23 mouse cellular contexts compared by ENCODE assay signal in the genomic region with DNA sequence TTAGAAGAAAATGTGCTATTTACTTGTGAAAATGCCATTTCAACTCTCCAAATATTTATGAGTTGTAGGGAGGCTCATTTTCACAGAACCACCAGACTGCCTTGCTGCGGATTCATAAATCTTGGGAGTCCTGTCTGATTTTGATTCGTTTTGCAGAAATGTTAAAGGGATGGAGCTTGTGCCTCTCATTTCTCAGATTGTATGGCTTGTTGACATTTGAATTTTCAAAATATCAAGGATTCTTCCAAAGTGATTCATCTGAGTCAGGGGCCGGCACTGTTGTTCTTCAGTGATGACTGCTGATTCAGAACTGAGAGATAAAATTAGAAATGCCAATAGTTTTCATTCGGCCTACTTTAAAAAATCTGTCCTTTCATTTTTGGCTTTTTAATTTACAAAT. TPM values are rescaled to one million over a fixed set of nuclear protein-coding genes. Genes with fewer than 3 reads are reported as not detected.
"Had no signal": no experiment of that assay in that cellular context is flagged by ENCODE, and none has a peak within 500 bp of the region (broad histone marks: within the 10 kb centered on the region; RNA-seq: fewer than 3 reads in every experiment).

No protein-coding gene starts in this region.

- H3K9ac ChIP-seq: lung, embryonic 14.5 days; neural tube, embryonic 13.5 days had no signal

- H3K36me3 ChIP-seq: limb, embryonic 10.5 days; neural tube, embryonic 13.5 days had no signal

- ATAC-seq: midbrain, embryonic 16.5 days had no signal

- H3K27me3 ChIP-seq: neural tube, embryonic 13.5 days had no signal

- H3K4me1 ChIP-seq: limb, embryonic 10.5 days; neural tube, embryonic 13.5 days had no signal

- H3K27ac ChIP-seq: left cerebral cortex, adult 2 months; limb, embryonic 10.5 days; neural tube, embryonic 13.5 days had no signal

- H3K4me2 ChIP-seq: liver, embryonic 11.5 days; lung, embryonic 14.5 days; midbrain, embryonic 11.5 days; neural tube, embryonic 13.5 days had no signal

- H3K9me3 ChIP-seq: limb, embryonic 10.5 days; neural tube, embryonic 13.5 days had no signal

- DNase-seq: kidney, postnatal 10 days; kidney, postnatal 4 days; layer of hippocampus, adult 9-11 months; lung, embryonic 14.5 days; lung, postnatal 10 days; lung, postnatal 4 days; retina, postnatal 1 day; right cerebral cortex, postnatal 4 days; spleen, adult 18-20 months; thymus, adult 18-20 months; thymus, postnatal 14 days had no signal

- H3K4me3 ChIP-seq: left cerebral cortex, adult 2 months; limb, embryonic 10.5 days; neural tube, embryonic 13.5 days had no signal

RNA-seq across cellular contexts. Expression of gene Fshb, which starts 18.6 kb away (rescaled TPM):
- total RNA-seq: left cerebral cortex, adult 2 months; left cerebral cortex, postnatal 14 days; megakaryocyte, adult 5-6 weeks had no signal
- polyA plus RNA-seq: kidney, embryonic 14.5 days; limb, embryonic 10.5 days; limb, embryonic 14.5 days; liver, embryonic 11.5 days; liver, embryonic 16.5 days; lung, embryonic 14.5 days; midbrain, embryonic 11.5 days; midbrain, embryonic 16.5 days; neural tube, embryonic 13.5 days; stomach, embryonic 14.5 days had no signal
